Comparison of ENCODE assay signal across 8 mouse cellular contexts in genomic region chr17:30005451-30005941, GRCm38 (mm10). TPM values are rescaled to one million over a fixed set of nuclear protein-coding genes. Genes with fewer than 3 reads are reported as not detected.
DNase-seq lines count a peak whose midpoint lies in the region; ATAC-seq and TF ChIP-seq lines count a peak whose summit lies in the region.

No protein-coding gene starts in this region.

- WGBS in forebrain, postnatal 0 days, result under 1% methylated on average over 13 of the region's 19 CpGs
- WGBS in liver, embryonic 14.5 days (ENCODE audit: insufficient replicate concordance), result under 1% methylated on average over 17 of the region's 19 CpGs

- no peak for TF ChIP-seq POLR2A in myocyte (IDR thresholded peaks at IDR 0.05; ENCODE audit: insufficient read length, low read depth)

- ATAC-seq in forebrain, postnatal 0 days, result no peak; the same call in 1 of the 2 replicates
- no peak for ATAC-seq in liver, embryonic 14.5 days (ENCODE audit: insufficient read depth)

- peak overlapping the region; percentile 93 for H3K9ac ChIP-seq in forebrain, postnatal 0 days
- peak overlapping the region; percentile 99 for H3K9ac ChIP-seq in liver, embryonic 14.5 days (replicated peaks)

- H3ac ChIP-seq in myocyte (ENCODE audit: control insufficient read depth, insufficient read length), result peak overlapping the region; percentile 71

- H3K4me3 ChIP-seq in forebrain, postnatal 0 days (ENCODE audit: low read depth, low read length), result peak overlapping the region; percentile 99
- H3K4me3 ChIP-seq in liver, embryonic 14.5 days (ENCODE audit: insufficient read depth in 1 of 2, low read depth in 2 of 2, low read length in 2 of 2), result peak overlapping the region; percentile 85 to 94
- H3K4me3 ChIP-seq in myocyte, result peak overlapping the region; percentile 63

- no peaks in the 10 kb centered on the region for H3K36me3 ChIP-seq in forebrain, postnatal 0 days (ENCODE audit: insufficient read depth)
- no peaks in the 10 kb centered on the region for H3K36me3 ChIP-seq in liver, embryonic 14.5 days (replicated peaks; ENCODE audit: control insufficient read depth, insufficient read depth, low read depth)
- H3K36me3 ChIP-seq in myocyte (ENCODE audit: control insufficient read depth, insufficient read depth), result no peaks in the 10 kb centered on the region

- H3K4me1 ChIP-seq in forebrain, postnatal 0 days (ENCODE audit: insufficient read depth), result peaks cover 19% of the 10 kb centered on the region
- peaks cover 20 to 34% of the 10 kb centered on the region in 2 experiments for H3K4me1 ChIP-seq in liver, embryonic 14.5 days (replicated peaks; ENCODE audit: control insufficient read depth in 2 of 2, insufficient read depth in 2 of 2, low read length in 1 of 2)

- intact Hi-C loops in heart, postnatal 25 days (cut with DNase I), result no loop called here

- TF ChIP-seq CTCF in forebrain, postnatal 0 days (IDR thresholded peaks at IDR 0.05; ENCODE audit: low read depth), result no peak
- TF ChIP-seq CTCF in liver, embryonic 14.5 days (IDR thresholded peaks at IDR 0.05; ENCODE audit: low read depth), result no peak

- peak overlapping the region; percentile 96 for H3K27ac ChIP-seq in forebrain, postnatal 0 days (ENCODE audit: low read depth, low read length)
- peak overlapping the region; percentile 96 for H3K27ac ChIP-seq in liver, embryonic 14.5 days

- peak overlapping the region; percentile 77 for H3K4me2 ChIP-seq in forebrain, postnatal 0 days (ENCODE audit: low read depth)
- H3K4me2 ChIP-seq in liver, embryonic 14.5 days (ENCODE audit: low read depth), result peak overlapping the region; percentile 92
- peak overlapping the region; percentile 75 for H3K4me2 ChIP-seq in myocyte (ENCODE audit: low read depth)

- no peaks in the 10 kb centered on the region for H3K27me3 ChIP-seq in forebrain, postnatal 0 days (ENCODE audit: insufficient read depth, low read length)
- no peaks in the 10 kb centered on the region for H3K27me3 ChIP-seq in liver, embryonic 14.5 days (ENCODE audit: control insufficient read depth, insufficient read depth, low read length)
- no peaks in the 10 kb centered on the region for H3K27me3 ChIP-seq in myocyte (ENCODE audit: control insufficient read depth, insufficient read depth, insufficient read length)

- peaks cover 53% of the 10 kb centered on the region for H3K79me2 ChIP-seq in myocyte (ENCODE audit: control insufficient read depth, insufficient read depth)

- no peak for TF ChIP-seq EP300 in liver, embryonic 14.5 days (IDR thresholded peaks at IDR 0.05; ENCODE audit: low read depth)

- peak; percentile 97 for DNase-seq in heart, adult 11 months
- DNase-seq in heart, postnatal 25 days (ENCODE audit: low spot score), result no peak
- peak; percentile 29 for DNase-seq in c-Kit-positive CD71-negative TER-119-negative erythroid progenitor cells, embryonic 14.5 days (ENCODE audit: low read depth)
- DNase-seq in forebrain, postnatal 0 days, result no peak
- DNase-seq in induced T-regulatory cell, adult 2 months (ENCODE audit: low read depth), result peak; percentile 75
- DNase-seq in liver, embryonic 14.5 days (ENCODE audit: low read depth in 3 of 3, low spot score in 3 of 3), result no peak
- DNase-seq in thymus, postnatal 0 days (ENCODE audit: low spot score), result peak; percentile 16

- no peaks in the 10 kb centered on the region for H3K9me3 ChIP-seq in forebrain, postnatal 0 days (ENCODE audit: low read length)
- no peaks in the 10 kb centered on the region for H3K9me3 ChIP-seq in liver, embryonic 14.5 days (ENCODE audit: control insufficient read depth, low read length)

TF ChIP-seq in myocyte, 11 proteins besides CTCF, POLR2A, EP300 and RAD21:
- TF ChIP-seq POLR2AphosphoS2 (IDR thresholded peaks at IDR 0.05; ENCODE audit: insufficient read length, low read depth) (peak; percentile 25), CEBPB (IDR thresholded peaks at IDR 0.05; ENCODE audit: insufficient read depth, poor library complexity, severe bottlenecking) (peak; percentile 32; the same call in 1 of the 2 replicates), USF1 (IDR thresholded peaks at IDR 0.05; ENCODE audit: low read depth) (no peak)

RNA-seq across cellular contexts. Expression of gene Zfand3, which starts 1.0 kb away (rescaled TPM):
- 100 to 1,000 TPM; 127 to 128 TPM for total RNA-seq in heart, postnatal 25 days (2021)
- 77.0 and 91.5 TPM in 2 replicates for total RNA-seq in forebrain, postnatal 0 days (2014; rRNA removed)
- polyA plus RNA-seq in forebrain, postnatal 0 days (2015; fragmentation: Nextera tagmentation; extraction: Ambion mirVana), result 48.5 and 48.7 TPM in 2 replicates
- polyA plus RNA-seq in liver, embryonic 14.5 days (2012; rRNA removed), result 13.8 and 19.2 TPM in 2 replicates
- polyA plus RNA-seq in liver, embryonic 14.5 days (2014; fragmentation: Nextera tagmentation; extraction: Ambion mirVana), result 9.6 and 12.1 TPM in 2 replicates
- 138 TPM for polyA plus RNA-seq in myocyte (2012; fragmentation: generic; extraction: Trizol)
- 35.0 and 40.1 TPM in 2 replicates for polyA plus RNA-seq in thymus, postnatal 0 days (2015; fragmentation: Nextera tagmentation; extraction: Ambion mirVana)

RNA-seq across cellular contexts. Expression of gene Mdga1, which starts 35.6 kb away (rescaled TPM):
- 10 to 100 TPM; 14.0 to 18.3 TPM for total RNA-seq in heart, postnatal 25 days (2021)
- 29.1 and 45.7 TPM in 2 replicates for total RNA-seq in forebrain, postnatal 0 days (2014; rRNA removed)
- 7.6 and 10.9 TPM in 2 replicates for polyA plus RNA-seq in forebrain, postnatal 0 days (2015; fragmentation: Nextera tagmentation; extraction: Ambion mirVana)
- polyA plus RNA-seq in liver, embryonic 14.5 days (2012; rRNA removed), result 1.7 and 2.4 TPM in 2 replicates
- 0.75 and 1.6 TPM in 2 replicates for polyA plus RNA-seq in liver, embryonic 14.5 days (2014; fragmentation: Nextera tagmentation; extraction: Ambion mirVana)
- 2.5 TPM for polyA plus RNA-seq in myocyte (2012; fragmentation: generic; extraction: Trizol)
- 1.3 and 2.6 TPM in 2 replicates for polyA plus RNA-seq in thymus, postnatal 0 days (2015; fragmentation: Nextera tagmentation; extraction: Ambion mirVana)

Comparison
In these comparisons a context has a peak if more than half of its experiments do, and no peak if none do; other contexts are left out.
1. DNase-seq: peak in heart, adult 11 months (single experiment), c-Kit-positive CD71-negative TER-119-negative erythroid progenitor cells, embryonic 14.5 days (single experiment), induced T-regulatory cell, adult 2 months (single experiment) and thymus, postnatal 0 days (single experiment); none in heart, postnatal 25 days (single experiment), forebrain, postnatal 0 days (single experiment) and liver, embryonic 14.5 days (0 of 3).
2. Peak in every context shown above with its lines, with median percentiles within 50 percentile points of each other: H3K4me2 ChIP-seq and H3K4me3 ChIP-seq.